Mouse (Mus musculus) MN1 (cell line): ENCODE data around the gene Gatd1.

ENCODE experiments used
- DNase-seq: peaks from one replicate; pipeline ENCODE4 v3.0.0-alpha.2; 2016; ENCODE audit warnings: low spot score

Gatd1 gene

GRCm38 (mm10) chr7:141442199-141442598, 28.3 kb upstream of the Gatd1 start:
- no peak for DNase-seq

GRCm38 (mm10) chr7:141441460-141441859, 27.5 kb upstream of the Gatd1 start:
- no peak for DNase-seq

- DNase-seq = peak; percentile 83
Observed at GRCm38 (mm10) chr7:141440613-141441012, 26.7 kb upstream of the Gatd1 start.

- DNase-seq = no peak
Observed at GRCm38 (mm10) chr7:141439811-141440210, 25.9 kb upstream of the Gatd1 start.

- no peak for DNase-seq
Observed at GRCm38 (mm10) chr7:141439140-141439679, 25.3 kb upstream of the Gatd1 start.

- DNase-seq = no peak
Observed at GRCm38 (mm10) chr7:141438201-141438968, 24.4 kb upstream of the Gatd1 start.

- DNase-seq = peak; percentile 86
Observed at GRCm38 (mm10) chr7:141437178-141438120, 23.5 kb upstream of the Gatd1 start, which contains the start of gene Slc25a22. Gene Slc25a22 (minus strand): TSS chr7:141437892.

GRCm38 (mm10) chr7:141436523-141436892, 22.6 kb upstream of the Gatd1 start:
- DNase-seq = no peak

GRCm38 (mm10) chr7:141435856-141436522, 22.1 kb upstream of the Gatd1 start:
- DNase-seq = no peak

- peak; percentile 59 for DNase-seq
Observed at GRCm38 (mm10) chr7:141435129-141435855, 21.4 kb upstream of the Gatd1 start.

- no peak for DNase-seq
Observed at GRCm38 (mm10) chr7:141434464-141434863, 20.5 kb upstream of the Gatd1 start.

- no peak for DNase-seq
Observed at GRCm38 (mm10) chr7:141433517-141434400, 19.8 kb upstream of the Gatd1 start.

- DNase-seq = no peak
Observed at GRCm38 (mm10) chr7:141432741-141433516, 19.0 kb upstream of the Gatd1 start.

- DNase-seq = no peak
Observed at GRCm38 (mm10) chr7:141432186-141432611, 18.3 kb upstream of the Gatd1 start.

- no peak for DNase-seq
Observed at GRCm38 (mm10) chr7:141431434-141432185, 17.7 kb upstream of the Gatd1 start.

- no peak for DNase-seq
Observed at GRCm38 (mm10) chr7:141430585-141431240, 16.8 kb upstream of the Gatd1 start.

- DNase-seq = no peak
Observed at GRCm38 (mm10) chr7:141429840-141430584, 16.1 kb upstream of the Gatd1 start.
